Mouse (Mus musculus) v-Abl transformed pro-B cells (cell line): Measurements from ENCODE around the gene Actl6a.

Experiments used
- in situ Hi-C, 2 experiments: fragments of 400-800 bp; cut with MboI; formaldehyde crosslinking; loops; one replicate each; pipeline ENCODE4 v1.15.1; 2025; ENCODE audit not compliant: unreplicated experiment in 2 of 2

The Actl6a gene

DNA sequence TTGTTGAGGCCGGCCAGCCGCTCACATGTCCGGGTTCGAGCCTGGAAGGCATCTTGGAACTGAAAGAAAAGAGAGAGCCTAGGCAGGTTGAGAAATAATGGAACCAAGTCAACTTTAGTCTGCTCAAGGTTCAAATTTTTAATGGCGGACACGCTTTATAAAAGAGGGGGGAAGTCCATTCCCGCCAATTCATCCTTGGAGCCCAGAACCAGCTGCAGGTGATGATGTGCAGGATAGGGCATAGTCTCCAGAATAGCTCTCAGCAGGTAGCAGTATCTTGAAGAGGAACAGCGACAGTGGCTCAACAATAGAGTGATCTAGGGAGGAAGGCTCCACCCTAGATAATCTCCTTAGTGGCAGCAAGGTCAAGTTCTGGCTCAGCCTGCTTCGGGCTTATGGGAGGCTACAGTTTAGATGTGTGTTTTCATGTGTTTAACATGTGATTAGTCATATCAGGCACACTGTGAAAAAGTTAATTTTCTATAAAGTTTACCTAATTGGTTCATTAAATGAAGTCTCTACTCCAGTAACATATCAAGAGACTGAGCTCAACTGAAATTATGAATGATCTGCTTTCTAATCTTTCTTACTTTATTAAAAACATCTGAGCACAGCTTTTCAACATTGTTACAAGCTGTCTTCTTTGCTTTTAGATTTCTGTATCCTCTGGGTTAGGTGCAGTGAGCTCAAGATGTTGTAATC, at the start of gene Actl6a:
TSS of gene Actl6a (plus strand) at position 652 of the 702 bp plus-strand sequence.
- in situ Hi-C loops = loop anchor here (10.0 to 25.0 kb wide), 5 partner anchors 311 to 1893 kb away; partner anchors contain the start of genes Pik3ca (in 1 of the 2), Skil (in 1 of the 2) and Ttc14 (in 1 of the 2)

DNA sequence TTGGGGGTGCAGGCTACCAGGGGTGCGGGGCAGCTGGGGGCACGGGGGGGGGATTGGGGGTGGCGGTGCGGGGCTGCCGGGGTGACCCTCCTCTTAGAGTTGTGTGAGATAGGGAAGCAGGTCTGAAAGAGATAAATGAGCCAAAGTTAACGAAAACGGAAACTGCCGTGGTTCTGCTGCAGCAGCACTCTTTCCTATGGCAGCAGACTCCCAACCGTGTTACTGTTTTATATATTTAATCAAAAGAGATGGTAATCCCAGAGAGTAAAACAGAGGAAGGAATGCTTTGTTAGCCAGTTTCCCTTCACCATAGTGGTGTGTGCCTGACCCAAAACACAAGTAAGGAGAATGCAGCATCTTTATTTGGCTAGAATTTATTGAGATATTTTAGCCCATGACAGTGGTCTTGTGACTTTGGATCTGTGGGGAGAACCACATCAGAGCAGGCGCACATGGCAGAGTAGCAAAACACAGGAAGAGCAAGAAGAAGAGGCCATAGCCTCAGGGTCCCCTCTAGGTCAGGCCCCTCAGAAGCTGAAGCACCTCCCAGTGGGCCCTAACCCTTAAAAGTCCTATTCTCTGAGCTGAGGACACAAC, 49.6 kb upstream of the Actl6a start:
- in situ Hi-C loops = no loop called here

DNA sequence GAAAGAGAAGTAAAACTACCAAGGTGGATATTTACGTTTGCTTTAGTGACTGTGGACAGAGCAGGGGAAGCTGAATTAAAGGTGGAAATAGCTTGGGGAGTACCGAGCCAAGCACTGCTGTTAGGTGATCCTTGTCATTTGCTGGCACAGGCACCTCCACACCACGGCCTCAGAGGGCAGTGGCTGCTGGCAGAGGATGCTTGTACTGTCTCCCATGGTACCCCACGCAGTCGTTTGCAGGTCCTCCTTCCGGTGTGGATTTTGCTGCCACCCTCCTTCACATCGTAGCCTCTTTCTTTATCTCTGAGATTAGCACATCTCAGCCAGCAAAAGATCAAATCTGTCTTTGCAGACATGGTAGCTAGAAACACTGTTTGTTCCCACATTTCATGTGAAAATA, 47.7 kb upstream of the Actl6a start:
- in situ Hi-C loops = no loop called here

DNA sequence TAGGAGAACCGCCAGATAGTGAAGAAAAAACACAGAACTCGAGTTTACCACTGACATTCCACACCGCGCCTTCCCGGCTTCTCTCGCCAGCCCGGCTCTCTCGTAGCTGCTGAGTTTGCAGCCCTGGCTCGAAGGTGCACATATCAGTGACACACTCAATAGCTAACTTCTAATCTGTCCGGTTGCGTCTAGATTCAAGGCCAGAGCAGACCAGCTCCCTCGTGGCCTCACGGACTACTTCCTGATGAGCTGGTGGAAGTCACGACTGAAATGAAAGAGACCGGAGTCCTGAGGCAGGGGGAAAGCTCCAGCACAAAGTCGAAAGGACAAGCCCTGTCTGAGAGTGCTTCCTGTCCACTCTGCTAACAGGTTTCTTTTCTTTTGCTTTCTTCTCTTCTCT, 47.3 kb upstream of the Actl6a start:
- in situ Hi-C loops = no loop called here

DNA sequence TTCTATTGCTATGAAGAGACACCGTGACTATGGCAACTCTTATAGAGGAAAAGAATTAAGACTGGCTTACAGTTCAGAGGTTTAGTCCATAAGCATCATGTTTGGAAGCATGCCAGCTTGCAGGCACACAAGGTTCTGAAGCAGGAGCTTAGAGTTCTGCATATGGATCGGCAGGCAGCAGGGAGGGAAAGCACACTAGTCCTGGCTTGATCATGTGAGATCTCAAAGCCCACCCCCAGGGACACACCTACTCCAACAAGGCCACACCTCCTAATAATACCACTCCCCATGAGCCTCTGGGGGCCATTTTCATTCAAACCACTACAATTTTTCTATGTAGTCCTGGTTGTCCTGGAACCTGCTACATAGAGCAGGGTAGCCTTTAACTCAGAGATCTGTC, 46.6 kb upstream of the Actl6a start:
- in situ Hi-C loops = no loop called here

DNA sequence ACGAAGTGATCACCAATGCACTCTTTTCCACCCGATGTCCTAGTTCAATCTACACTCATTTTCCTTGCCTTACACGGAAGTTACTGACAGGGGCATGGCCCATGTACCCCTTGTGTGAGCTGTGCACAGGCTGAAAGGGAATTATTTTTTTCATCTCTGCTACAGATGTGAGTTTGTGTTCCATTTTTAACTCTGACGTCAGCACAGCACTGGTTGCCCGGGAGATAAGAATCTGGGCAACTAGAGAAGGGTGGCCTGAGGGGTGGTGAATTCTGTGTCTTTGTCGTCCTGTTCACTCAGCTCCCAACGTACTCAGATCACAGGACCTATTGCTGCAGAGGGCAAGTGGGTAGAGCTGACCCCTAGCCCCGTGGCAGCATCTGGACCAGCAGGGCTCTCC, 45.8 kb upstream of the Actl6a start:
- in situ Hi-C loops = no loop called here

DNA sequence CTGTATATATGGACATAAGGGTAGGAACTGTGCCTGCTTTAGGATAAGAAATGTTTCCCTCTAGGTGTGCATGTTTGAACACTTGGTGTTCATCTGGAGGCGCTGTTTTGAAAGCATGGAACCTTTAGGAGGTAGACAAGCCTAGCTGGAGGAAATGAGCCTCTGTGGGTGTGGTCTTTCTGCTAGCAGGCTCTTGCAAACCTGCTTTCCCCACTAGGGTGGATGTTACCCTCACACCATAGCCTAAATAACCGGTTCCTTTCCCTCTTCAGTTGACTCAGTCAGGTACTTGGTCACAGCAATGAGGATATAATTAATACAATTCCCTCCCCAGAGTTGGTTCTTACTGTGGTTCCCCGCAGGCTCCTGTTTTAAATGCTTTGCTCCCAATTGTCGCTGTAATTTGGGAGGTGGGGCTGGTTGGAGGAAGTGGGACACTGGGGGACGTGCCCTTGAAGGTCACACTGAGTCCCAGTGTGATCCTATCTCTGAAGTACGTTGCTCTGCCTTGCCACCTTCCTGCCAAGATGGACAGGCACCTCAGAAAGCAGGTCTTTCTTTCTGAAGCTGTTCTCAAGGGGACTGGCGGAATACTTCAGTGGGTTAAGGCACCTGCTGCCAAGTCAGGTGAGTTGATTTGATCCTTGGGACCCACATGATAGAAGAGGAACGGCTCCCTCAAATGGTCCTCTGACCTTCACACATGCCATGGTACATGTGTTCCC, 45.1 kb upstream of the Actl6a start:
- in situ Hi-C loops = no loop called here

DNA sequence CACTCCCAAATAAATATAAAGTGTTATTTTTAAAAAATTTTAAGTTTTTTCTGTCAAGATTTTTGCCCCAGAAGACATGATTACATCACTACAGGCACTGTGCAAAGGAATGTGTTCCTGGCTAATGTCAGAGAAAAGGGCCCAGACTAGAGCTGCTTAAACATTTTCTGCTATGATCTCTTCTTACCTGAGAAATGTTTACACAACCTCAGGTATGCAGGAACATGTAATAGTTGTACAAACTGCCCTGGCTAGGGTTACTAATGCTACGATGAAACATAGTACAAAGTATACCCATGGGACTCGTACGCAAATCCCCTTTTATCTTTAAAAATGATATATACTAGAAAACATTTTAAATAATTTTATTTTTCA, 44.6 kb upstream of the Actl6a start:
- in situ Hi-C loops = no loop called here

DNA sequence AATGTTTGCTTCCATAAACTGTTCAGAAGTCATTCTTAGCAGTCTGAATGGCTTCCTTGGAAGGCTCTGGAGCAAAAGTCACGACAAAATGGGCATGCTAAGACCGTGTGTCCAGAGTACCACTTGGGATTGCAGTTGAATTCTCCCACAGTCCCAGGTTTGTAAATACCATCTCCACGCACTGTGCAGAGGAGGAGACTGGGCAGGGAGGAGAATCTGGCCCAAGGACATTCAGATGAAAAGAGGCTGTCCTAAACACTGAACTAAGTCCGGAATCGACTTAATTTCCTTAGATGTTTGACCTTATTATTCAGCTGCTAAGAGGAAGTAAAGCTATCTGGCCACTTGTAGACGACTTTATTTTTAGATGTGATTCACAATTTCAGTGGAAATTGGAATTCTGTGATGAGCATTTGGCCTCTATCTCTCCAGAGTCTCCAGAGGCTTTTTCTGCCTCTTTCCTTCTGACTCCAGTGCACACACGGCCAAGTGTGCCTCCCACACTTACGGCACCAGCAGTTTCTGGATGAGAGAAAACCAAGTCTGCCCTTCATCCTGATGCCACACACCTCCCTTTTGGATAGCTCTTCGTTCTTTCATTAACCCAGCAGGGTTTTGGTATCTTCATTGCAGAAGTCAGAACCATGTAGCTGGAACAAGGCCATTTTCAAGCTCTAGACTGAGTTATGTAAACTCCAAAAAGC, 37.7 kb upstream of the Actl6a start:
- in situ Hi-C loops = no loop called here

DNA sequence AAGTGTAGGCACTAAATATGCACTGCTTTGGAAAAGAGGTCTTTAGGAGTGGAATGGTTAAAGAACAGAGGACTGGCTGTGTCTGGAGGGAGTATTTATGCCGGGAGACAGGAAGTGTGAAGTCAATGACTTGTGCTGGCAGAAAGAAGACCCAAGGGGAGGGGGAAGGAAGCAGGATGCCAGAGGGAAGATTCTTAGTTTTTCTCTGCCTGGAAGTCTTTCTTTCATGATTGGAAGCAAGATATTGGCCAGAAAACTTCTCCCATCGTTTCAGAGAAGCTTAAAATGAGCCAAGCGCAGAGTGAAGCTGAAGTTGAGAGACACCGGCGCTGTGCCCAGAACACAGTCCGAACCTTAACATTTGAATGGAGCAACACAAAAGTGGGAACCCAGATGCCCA, 36.9 kb upstream of the Actl6a start:
- in situ Hi-C loops = no loop called here

DNA sequence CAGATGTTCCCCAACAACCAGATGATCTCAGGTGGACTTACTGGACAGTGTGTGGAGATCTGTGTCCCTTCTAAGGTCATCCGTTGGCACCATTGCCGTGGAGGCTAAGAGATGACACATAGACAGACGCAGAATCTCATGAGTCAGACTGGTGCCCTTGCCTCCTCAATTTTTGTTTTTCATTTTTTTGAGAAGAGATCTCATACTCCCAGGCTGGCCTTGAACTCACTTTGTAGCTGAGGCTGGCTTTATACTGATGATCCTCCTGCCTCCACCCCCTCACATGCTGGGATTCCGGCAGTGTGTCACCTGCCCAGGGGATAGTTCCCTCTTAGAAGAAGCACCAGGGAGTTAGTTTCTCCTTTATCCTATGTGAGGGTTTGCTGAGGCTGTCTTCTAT, 35.9 kb upstream of the Actl6a start:
- in situ Hi-C loops = no loop called here

DNA sequence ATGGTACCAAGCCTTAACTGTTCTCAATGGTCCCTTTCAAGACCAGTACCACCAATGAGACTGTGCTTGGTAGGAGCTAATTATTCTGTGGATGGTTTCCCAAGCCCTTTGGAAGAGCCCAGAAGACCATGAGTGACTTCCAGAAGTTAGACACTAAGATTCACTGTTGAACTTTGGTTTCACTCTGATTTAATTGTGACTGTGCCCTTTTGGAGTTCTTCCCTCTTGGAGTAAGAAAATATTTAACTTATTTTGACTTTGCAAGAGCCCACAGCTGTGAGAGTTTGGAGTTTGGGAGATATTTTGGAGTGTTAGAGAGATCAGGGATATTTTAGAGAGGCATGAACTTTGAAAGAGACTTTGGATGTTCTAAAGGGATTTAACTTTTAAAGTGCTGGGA, 32.9 kb upstream of the Actl6a start:
- in situ Hi-C loops = no loop called here

DNA sequence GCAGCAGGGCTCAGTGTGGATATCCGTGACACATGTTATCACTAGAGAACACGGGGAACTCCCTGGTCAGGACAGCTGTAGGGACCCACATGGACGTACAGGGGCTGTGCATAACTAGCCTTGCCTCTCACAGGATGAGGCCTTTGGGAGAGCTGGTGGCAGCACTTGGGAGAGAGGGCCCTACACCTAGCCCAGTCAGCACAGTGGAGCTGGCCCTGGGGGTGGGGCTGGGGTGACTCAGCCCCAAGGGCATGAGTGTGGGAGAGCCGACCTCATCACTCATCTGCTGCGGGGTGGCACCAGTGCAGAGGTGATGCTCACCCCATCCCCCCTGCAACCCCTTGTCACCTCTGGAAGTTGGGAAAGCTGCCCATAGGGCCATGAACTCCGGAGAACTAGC, 29.7 kb upstream of the Actl6a start:
- in situ Hi-C loops = loop anchor here in 1 of 2 experiments (25.0 kb wide), 1 partner anchor 889 kb away; no protein-coding TSS in a partner anchor

DNA sequence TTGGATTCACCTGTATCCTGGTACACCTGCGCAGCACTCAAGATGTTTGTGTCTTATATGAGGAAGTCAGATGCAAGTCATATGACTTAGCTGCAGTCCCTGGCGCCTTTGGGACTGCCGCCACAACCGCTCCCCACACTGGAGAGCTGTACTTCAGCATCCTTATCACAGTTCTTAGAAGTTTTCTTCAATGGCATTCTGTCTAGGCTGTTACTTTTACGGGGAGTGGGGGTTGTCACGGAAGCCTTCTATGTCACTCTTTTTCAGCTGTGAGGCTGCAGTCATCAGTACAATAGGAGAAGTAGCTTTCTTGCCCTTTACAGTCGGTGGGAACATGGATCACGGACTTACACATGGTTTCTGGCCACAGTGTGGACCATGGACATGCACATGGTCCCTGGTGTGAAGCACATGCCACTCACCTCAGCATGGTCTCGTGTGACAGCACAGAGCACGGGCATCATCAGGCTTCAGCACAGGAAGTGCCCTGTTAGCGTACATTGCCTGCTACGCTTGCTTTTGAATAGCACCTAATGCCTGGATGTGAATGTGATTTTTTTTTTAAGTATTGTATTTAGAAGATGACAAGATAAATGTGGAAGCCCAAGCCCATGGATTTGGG, 23.1 kb upstream of the Actl6a start:
- in situ Hi-C loops = loop anchor here in 1 of 2 experiments (25.0 kb wide), 1 partner anchor 896 kb away; no protein-coding TSS in a partner anchor

DNA sequence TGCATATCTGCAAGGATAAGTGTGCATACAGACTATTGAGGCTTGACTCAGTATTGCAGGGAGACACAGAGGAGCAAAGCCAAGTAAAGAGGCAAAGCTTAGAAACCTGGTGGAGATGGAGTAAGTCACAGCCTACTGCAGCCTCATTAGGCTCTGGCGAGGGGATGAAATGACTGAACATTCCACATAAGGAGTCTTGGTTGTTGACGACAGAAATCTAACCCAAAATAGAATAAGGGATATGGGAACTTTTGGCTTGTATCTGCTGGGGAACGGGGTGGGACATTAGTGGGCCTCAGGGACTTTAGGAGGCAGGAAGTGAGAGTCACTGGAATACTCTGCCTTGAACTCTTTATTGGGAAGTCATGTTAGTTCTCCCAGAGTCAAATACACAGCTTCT, 21.5 kb upstream of the Actl6a start:
- in situ Hi-C loops = loop anchor here in 1 of 2 experiments (25.0 kb wide), 1 partner anchor 897 kb away; no protein-coding TSS in a partner anchor

DNA sequence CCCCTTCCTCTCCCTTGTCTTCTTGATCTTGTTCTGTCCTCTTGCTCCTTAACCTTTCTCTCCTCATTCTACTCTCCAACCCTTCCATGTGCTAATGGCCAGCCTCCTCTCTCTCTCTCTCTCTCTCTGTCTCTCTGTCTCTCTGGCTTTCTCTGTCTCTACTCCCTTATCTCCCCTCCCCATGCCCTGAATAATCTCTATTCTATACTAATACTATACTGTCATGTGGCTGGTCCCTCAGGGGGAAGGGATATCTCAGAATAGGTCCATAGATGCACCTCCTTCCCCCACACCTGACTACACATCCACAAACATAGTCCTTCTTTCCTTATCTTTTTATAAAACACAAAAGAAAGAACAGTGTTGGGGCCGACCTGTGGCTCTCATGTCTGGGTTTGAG, 19.6 kb upstream of the Actl6a start:
- in situ Hi-C loops = loop anchor here in 1 of 2 experiments (25.0 kb wide), 1 partner anchor 899 kb away; no protein-coding TSS in a partner anchor

DNA sequence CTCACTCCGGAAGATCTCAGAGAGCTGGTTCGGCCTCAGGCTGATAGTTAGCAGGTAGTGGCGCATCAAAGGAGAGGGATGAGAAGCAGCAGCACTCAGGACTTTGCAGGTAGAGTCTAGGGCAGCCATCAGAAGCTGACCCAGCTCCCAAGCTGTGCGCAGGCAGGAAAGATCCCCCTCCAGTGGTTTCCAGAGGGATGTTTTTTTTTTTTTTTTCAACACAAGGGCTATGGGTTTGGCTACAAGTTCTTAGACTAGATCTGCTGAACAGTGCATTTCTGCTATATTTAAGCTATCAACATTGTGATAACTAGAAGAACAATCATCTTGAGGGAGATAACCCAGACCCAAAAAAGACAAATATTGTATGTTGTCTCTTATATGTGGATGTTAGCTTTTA, 18.9 kb upstream of the Actl6a start:
- in situ Hi-C loops = loop anchor here in 1 of 2 experiments (25.0 kb wide), 1 partner anchor 900 kb away; no protein-coding TSS in a partner anchor

DNA sequence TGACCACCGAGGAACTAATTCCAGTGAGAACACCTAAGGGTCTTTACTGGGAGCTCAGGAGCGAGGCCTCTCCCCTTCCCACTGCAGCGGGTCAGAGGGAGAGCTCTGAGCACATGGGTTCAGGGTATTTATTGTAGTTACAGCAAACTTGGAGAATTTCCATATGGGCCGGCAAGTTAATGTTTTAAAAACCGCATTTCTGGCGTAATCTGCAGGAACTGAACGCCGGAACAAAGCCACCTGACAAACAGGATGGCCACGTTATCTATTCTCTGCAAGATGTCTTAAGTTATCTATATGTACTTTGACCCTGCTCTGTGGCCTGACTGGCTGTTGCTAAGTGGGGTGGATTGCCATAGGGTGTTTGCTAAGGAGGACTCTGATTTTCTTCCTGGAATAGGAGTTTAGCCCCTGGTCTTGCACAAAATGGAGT, 16.5 kb upstream of the Actl6a start:
- in situ Hi-C loops = loop anchor here in 1 of 2 experiments (25.0 kb wide), 1 partner anchor 902 kb away; no protein-coding TSS in a partner anchor

DNA sequence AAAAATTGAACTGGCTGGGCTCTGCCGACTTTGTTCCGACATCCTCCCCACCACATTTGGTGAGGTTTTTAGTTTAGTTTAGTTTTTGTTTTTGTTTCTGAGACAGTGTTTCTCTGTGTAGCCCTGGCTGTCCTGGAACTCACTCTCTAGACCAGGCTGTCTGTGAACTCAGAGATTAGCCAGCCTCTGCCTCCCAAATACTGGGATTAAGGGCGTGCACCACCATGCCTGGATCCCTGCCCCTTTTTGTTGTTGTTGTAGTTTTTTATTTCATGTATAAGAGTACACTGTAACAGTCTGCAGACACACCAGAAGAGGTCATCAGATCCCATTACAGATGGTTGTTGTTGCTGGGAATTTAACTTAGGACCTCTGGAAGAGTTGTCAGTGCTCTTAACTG, 16.1 kb upstream of the Actl6a start:
- in situ Hi-C loops = loop anchor here in 1 of 2 experiments (25.0 kb wide), 1 partner anchor 903 kb away; no protein-coding TSS in a partner anchor

DNA sequence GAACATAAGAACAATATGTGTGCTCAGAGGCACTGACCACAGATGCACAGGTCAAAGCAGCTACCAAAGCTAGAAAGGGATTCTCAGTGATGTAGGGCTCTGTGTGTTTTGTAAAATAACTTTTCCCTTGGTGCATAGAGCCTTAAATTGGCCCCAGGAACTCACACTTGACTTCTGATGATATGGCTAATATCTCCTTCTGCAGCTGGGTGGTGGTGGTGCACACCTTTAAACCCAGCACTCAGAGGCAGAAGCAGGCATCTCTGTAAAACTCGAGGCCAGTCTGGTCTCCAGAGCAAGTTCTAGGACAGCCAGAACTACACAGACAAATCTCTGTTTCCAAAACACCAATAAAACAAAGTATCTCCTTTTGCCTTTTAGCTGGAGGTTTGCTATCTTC, 15.2 kb upstream of the Actl6a start:
- in situ Hi-C loops = loop anchor here in 1 of 2 experiments (25.0 kb wide), 1 partner anchor 904 kb away; no protein-coding TSS in a partner anchor
